Mouse (Mus musculus) ovary, postnatal 10 days (tissue): ENCODE measurements at regions not wholly inside any gene's neighbourhood (a gene's known extent, or its start where the extent isn't known, plus 50 kb on each side); places are given as distances from the start of the nearest gene placed in this dataset.

Source experiments
- DNase-seq: peaks from one replicate; pipeline ENCODE4 v3.0.0; 2022; ENCODE audit warnings: low spot score

DNA sequence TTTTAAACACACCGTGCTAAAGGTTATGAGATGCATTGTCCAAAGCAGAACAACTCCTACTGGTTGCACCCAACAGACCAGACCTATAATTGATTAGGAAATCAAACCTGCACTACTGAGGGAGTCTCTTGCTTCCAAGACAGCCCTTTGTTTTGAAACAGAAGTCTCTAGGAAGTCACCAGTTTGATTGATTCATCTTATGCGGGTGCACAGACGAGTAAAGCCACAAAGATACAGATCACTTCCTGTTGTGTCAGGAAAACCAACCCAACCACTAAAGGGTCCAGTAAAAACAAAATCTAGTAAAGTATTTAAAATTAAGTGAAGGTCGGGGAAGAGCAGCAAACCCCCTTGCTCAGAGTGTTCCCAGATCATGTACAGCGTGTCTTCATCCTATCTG, 58.3 kb upstream of the N6amt1 start:
- no peak for DNase-seq

GRCm38 (mm10) chr16:87292826-87293225, 61.2 kb upstream of the N6amt1 start:
- DNase-seq: no peak

DNA sequence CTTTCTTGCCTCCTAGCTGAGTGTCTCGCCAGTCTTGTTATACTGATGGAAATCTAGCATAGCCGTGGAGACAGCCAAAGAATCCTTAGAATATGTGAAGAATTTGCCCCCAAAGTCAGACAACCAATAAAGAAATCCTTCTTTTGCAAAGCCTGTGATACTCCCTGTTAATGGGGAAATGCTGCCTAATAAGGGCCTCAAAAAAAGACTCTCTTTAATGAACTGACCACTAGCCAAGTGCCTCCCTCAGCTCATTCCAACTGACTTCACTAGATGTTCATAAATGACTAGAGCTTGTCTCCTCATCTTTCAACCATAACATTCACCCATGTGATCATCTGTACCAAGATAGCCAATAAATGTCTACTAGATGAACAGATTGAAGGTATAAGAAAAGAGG, 62.3 kb upstream of the N6amt1 start:
- no peak for DNase-seq

GRCm38 (mm10) chr16:87285639-87286038, 68.3 kb upstream of the N6amt1 start:
- DNase-seq: no peak

GRCm38 (mm10) chr16:87284835-87285510, 69.0 kb upstream of the N6amt1 start:
- no peak for DNase-seq

GRCm38 (mm10) chr16:87278518-87278917, 75.5 kb upstream of the N6amt1 start:
- DNase-seq: no peak

DNA sequence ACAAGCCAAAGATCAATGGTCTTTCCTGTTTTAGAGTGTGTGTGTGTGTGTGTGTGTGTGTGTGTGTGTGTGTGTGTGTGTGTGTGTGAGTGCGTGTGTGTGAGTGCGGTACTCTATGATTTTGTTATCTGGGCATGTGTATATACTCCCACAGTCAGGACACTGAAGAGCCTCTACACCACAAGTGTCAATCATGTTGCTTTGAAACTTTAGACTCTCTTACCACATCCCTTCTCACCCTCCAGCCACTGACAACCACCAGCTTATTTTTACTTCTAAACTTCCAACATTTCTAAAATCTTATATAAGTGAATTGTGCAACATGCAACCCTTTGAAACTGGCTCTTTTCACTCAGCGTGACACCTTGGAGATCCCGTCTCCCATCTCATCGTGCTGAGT, 81.6 kb upstream of the N6amt1 start:
- no peak for DNase-seq

GRCm38 (mm10) chr16:87267954-87268804, 85.8 kb upstream of the N6amt1 start:
- no peak for DNase-seq

- no peak for DNase-seq
Observed at GRCm38 (mm10) chr16:87267517-87267916, 86.5 kb upstream of the N6amt1 start.

DNA sequence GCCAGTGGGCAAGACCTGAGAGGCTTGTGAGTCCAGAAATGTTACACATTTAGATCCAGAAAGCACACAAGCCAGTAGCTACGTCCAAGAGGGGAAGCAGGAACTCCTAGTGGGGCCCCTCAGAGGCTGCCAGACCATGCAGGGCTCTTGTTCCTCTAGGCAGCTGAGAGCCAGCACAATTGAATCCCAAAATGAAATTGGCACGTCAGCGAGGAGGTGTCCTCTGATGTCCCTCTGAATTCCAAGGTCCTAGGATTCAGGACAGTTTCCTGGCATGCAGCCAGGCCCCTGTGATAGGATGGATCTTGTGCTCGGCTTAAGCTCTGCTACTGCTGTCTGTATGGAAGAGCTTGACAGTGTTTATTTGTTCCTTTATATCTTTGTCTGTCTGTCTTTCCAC, 90.4 kb upstream of the N6amt1 start:
- DNase-seq: no peak

DNA sequence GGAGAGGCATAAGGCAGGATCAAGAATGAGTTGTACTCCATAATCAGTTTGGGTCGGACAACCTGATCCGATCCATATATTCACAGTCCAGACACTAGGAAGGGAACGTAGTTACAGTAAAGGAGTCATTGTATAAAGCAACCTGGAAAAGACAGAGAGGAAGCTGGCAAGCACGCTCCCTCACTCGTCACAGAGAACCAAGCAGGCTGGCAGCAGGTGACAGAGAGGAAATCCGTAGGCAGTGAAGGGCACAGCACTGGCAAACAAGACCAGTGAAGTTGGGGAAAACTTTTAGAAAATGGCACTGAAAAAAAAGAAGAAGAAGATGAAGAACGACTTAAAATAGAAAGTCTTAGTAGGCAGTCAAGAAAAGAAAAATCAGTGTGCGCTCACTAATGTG, 90.9 kb upstream of the N6amt1 start:
- DNase-seq: no peak

- no peak for DNase-seq
Observed at GRCm38 (mm10) chr16:87262497-87262896, 91.5 kb upstream of the N6amt1 start.

GRCm38 (mm10) chr16:87261527-87261926, 92.5 kb upstream of the N6amt1 start:
- no peak for DNase-seq

GRCm38 (mm10) chr16:87254736-87255135, 99.2 kb upstream of the N6amt1 start:
- DNase-seq: no peak

DNA sequence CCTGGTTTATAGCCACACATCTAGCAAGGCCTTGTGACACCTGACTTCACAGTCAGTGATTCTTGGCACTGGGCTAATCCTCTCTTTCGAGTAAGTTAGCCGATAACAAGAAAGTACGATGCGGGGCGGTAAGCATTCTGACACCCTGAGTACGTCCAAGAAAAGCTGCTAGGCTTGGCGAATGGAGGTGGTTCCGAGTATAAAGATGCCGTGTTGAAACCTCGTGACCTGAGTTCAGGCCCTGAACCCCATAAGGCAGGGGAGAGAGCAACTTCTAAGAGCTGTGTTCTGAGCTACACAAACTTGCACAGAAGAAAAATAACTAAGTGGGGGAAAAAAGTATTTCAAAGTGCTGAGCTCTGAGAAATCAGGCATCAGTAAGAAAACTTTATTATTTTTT, 103.5 kb upstream of the N6amt1 start:
- DNase-seq: no peak

DNA sequence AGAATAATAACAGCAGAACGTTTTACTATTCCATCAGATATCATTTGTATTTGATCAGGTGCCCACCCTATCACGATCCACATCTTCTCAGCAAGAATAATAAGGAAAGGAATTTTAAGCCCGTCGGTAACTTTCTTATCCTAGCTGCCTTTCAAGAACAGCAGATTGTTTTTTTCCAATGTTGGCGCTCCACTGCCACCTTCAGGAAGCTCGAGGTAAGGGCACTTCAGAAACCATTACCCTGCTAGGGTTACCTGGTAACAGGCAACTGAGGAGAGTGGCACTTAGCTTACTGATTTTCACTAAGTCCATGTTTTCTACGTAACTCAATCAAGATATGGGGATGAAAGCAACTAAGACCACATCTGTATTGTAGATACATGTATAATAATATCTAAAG, 104.1 kb upstream of the N6amt1 start:
- DNase-seq: no peak

DNA sequence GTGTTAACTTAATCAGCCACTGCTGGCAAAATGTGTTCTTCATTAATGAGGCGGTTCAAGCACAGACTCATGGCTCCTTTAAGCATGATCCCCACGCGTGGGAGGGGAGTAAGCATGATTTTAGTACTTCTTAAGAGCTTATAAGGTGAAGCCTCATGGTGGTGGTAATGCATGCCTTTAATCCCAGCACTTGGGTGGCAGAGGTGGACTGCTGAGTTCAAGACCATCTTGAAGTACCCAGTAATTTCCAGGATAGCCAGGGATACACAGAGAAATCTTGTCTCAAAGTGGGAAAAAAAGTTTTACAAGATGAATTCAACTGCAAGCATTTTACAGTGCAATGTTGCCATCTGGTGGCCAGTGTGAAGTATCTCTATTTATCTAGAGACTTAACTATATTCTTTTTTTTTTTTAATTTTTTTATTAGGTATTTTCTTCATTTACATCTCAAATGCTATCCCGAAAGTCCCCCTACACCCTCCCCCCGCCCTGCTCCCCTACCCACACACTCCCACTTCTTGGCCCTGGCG, 105.4 kb upstream of the N6amt1 start:
- no peak for DNase-seq

DNA sequence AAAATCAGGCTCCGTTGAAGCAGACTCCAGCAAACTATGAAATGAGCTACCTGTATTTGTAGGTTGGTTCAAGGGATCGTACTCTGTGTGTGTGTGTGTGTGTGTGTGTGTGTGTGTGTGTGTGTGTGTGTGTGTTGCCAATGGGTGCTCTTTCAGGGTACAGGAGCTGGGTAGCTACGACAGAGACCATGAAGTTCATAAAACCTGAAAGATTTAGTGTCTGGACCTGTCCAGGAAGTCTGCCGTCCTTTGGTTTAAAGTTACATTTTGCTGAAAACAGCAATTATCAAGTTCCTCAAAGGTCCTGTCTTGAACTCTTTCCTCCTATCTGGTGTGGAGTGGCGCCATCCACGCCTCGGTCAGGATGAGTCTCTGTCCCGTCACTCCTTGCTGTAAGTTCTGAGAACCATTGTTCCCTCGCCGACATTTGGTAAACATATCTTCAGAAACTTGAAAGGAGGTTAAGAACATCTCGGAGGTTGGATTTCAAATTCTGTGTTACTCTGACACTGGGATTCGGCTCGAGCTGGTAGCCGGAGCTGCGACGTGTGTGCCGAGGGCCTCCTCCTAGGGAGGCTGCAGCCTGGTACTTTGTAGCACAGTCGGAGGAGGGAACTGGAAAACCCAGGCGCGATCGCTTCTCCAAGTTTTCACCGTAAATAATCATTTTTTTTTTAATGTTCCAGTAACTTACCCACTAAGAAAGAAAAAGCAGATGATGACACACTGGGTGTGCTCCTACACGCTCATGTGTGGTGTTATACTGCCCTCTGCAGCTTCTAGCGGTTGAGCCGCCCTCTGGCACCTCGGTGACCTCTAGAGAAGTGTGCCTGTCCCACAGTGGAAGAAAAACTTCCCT, 107.8 kb upstream of the N6amt1 start:
- no peak for DNase-seq

DNA sequence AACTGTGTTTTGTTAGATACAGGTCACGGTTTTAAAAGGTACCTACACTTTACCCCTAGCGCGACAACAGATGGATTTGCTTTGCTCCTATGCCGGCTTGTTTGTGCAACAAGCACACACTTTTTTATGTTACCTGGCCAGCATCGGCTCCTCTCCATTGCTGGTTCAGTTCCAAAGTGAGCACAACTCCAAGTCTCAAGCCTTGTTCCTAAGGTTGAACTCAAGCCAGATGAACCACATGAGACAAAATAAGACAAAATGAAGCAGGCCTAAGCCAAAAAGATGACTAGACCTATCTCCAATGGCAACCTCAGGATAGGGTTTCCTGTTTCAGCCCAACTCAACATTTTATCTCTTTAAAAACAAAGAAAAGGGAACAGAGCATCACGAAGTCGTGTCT, 108.5 kb upstream of the N6amt1 start:
- no peak for DNase-seq

DNA sequence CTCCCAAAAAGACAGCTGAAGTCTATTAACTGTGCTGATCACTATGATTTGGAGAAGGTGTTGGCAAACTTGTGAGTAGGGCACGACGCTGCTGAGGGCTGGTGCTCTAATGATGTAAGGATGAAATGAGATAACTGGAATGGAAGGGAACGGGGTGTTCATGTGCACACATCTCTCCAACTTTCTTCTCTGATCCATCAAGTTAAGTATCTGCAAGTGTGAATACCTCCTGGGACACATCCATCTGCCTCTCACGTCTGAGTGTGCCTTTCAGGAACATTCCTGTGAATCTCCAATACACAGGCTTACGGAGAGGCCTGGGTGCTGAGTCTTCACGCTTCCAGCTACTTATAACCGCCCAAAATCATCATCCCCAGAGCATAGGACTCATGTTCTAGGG, 112.0 kb upstream of the N6amt1 start:
- DNase-seq: no peak

GRCm38 (mm10) chr16:87239105-87239504, 114.9 kb upstream of the N6amt1 start:
- DNase-seq: no peak

DNA sequence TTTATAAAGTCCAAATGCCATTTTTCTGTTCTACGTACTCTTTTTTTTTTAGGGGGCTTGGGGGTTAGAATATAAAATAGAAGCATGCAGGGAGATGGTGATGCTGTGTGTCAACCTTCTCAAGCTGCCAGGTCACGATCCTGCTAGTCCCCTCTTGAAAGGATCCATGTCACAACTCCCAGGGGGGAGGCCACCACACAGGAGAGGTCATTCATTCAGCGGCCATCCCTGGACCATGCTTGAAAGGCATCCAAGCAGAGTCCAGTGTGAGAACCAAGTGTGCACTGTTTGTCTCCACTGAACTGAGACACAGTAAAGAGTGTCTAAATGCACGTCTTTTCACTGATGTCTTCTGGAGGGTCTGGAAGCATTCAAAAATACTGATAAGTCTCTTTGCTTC, 119.8 kb upstream of the N6amt1 start:
- no peak for DNase-seq
